Mouse (Mus musculus): ENCODE measurements around the gene Eloa. TPM values are rescaled to one million over a fixed set of nuclear protein-coding genes. Genes with fewer than 3 reads are reported as not detected.

Eloa gene
- polyA plus RNA-seq, 1 experiment = 1.5 TPM

DNA sequence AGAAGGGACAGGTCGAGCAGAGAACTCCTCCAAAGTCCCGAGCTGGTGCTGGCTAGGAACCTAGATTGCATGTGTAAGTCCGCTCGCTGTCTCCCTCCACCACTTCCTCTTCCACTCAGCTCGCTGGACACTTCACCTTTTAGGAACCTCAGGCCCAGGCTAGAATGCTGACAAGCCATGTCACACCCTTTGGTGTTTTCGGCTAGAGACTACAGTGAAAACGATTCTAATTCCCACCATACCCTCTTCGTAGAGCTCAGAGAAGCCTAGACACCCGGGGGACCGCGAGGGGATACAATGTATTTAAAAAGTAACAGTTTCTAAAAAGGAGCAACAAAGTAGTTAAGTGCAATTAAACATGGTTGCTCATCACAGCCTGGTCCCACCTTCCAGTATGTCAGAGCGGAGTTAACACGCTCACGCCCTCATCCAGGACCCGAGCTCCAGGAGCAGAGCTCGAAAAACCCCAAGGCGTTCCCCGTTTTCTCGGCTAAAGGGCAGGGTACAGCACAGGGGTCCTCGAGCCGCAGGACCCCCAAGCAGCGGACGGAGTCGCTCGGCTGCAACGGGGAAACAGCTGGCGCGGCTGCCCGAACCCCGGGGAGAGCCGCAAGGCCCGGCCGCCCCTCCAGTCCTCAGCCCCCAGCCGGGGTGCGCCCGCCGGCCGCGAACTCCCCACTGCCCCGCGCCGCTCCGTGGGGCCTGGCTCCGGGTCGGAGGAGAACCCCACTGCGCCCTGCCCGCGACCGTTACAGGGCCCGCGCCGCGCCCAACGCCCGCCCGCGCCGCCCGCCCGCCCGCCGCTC, 617 bp downstream of the Eloa start:
- H3K36me3 ChIP-seq (ENCODE audit: control insufficient read depth) = peaks cover 33% of the 10 kb centered on the region
- no peaks in the 10 kb centered on the region for H3K27me3 ChIP-seq (ENCODE audit: control insufficient read depth)
- H3K4me1 ChIP-seq (ENCODE audit: control insufficient read depth) = peaks cover 43% of the 10 kb centered on the region
- H3K9me3 ChIP-seq (ENCODE audit: control insufficient read depth, low read length) = no peaks in the 10 kb centered on the region
- TF ChIP-seq TAL1 (IDR thresholded peaks at IDR 0.05; ENCODE audit: low read length) (no peak), GATA1 (IDR thresholded peaks at IDR 0.05; ENCODE audit: low read length) (no peak)
- H3K4me3 ChIP-seq (replicated peaks) = peak overlapping the region; percentile 100

- Histone ChIP-seq H3K36me3 (ENCODE audit: control insufficient read depth) (peaks cover 78% of the 10 kb centered on the region), H3K27me3 (ENCODE audit: control insufficient read depth) (no peaks in the 10 kb centered on the region), H3K4me1 (ENCODE audit: control insufficient read depth) (peaks cover 43% of the 10 kb centered on the region), H3K9me3 (ENCODE audit: control insufficient read depth, low read length) (no peaks in the 10 kb centered on the region), H3K4me3 (replicated peaks) (no peak overlapping the region)
- TF ChIP-seq TAL1 (IDR thresholded peaks at IDR 0.05; ENCODE audit: low read length) (no peak), GATA1 (IDR thresholded peaks at IDR 0.05; ENCODE audit: low read length) (no peak)
Measured at GRCm38 (mm10) chr4:136016059-136016602, 5.4 kb downstream of the Eloa start.

GRCm38 (mm10) chr4:136010586-136010985, 11.0 kb downstream of the Eloa start:
- Histone ChIP-seq H3K36me3 (ENCODE audit: control insufficient read depth) (peaks cover 95% of the 10 kb centered on the region), H3K4me1 (ENCODE audit: control insufficient read depth) (peaks cover 8% of the 10 kb centered on the region), H3K9me3 (ENCODE audit: control insufficient read depth, low read length) (no peaks in the 10 kb centered on the region), H3K27me3 (ENCODE audit: control insufficient read depth) (no peaks in the 10 kb centered on the region), H3K4me3 (replicated peaks) (no peak overlapping the region)
- TF ChIP-seq TAL1 (IDR thresholded peaks at IDR 0.05; ENCODE audit: low read length) = no peak
- no peak for TF ChIP-seq GATA1 (IDR thresholded peaks at IDR 0.05; ENCODE audit: low read length)

DNA sequence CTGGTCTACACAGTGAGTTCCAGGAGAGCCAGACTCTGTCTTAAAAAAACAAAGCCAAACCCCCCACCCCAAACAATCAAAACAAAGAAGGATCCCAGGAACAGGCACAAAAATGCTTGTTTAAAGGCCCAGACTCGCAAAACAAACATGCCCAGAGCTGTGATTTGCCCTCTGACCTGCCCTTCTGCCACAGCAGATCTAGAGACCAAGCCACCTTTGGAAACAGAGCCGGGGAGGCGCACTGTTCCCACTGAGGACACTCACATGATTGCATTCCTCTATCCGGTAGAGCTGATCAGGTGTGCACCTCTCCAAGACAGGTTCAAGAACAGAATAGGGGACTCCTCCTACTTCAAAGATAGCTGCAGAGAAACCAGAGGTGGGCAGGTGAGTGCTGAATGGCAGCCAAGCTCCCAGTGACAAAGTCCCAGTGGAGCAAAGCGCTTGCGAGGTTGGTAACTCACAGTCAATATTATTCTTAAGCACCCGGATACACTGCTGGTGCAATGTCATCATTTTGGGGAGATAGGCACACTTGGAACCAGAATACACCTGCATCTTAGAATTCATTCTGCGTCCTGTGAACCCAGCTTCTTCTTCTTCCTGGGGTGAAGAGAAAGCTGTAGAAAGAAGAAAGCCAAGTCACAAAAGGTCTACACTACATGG, 12.6 kb downstream of the Eloa start:
- Histone ChIP-seq H3K4me3 (replicated peaks) (no peak overlapping the region), H3K9me3 (ENCODE audit: control insufficient read depth, low read length) (no peaks in the 10 kb centered on the region), H3K4me1 (ENCODE audit: control insufficient read depth) (peaks cover 4% of the 10 kb centered on the region), H3K27me3 (ENCODE audit: control insufficient read depth) (no peaks in the 10 kb centered on the region), H3K36me3 (ENCODE audit: control insufficient read depth) (peaks cover 95% of the 10 kb centered on the region)
- TF ChIP-seq GATA1 (IDR thresholded peaks at IDR 0.05; ENCODE audit: low read length) (no peak), TAL1 (IDR thresholded peaks at IDR 0.05; ENCODE audit: low read length) (no peak)

GRCm38 (mm10) chr4:136006821-136007220, 14.7 kb downstream of the Eloa start:
- Histone ChIP-seq H3K36me3 (ENCODE audit: control insufficient read depth) (peaks cover 96% of the 10 kb centered on the region), H3K4me1 (ENCODE audit: control insufficient read depth) (peaks cover 4% of the 10 kb centered on the region), H3K27me3 (ENCODE audit: control insufficient read depth) (no peaks in the 10 kb centered on the region), H3K9me3 (ENCODE audit: control insufficient read depth, low read length) (no peaks in the 10 kb centered on the region), H3K4me3 (replicated peaks) (no peak overlapping the region)
- TF ChIP-seq GATA1 (IDR thresholded peaks at IDR 0.05; ENCODE audit: low read length) (no peak), TAL1 (IDR thresholded peaks at IDR 0.05; ENCODE audit: low read length) (no peak)

DNA sequence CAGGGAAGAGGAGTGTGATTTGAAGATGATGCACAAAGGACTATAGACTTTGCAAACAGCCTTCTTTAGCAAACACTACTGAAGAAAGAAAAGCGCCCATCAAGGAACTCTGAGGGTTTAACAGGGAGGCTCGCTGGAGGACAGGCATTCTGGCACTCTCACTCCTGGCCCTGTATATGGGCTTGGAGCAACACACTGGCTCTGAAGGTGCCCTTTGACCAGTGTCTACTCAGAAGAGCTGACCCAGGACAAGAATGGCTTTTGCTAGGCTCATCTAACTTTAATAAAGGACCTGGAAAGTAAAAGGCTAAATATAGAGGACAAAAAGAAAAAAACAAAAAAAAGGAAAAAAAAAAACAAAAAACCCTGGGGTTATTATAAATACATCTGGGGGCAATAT, 16.6 kb downstream of the Eloa start:
- Histone ChIP-seq H3K27me3 (ENCODE audit: control insufficient read depth) (no peaks in the 10 kb centered on the region), H3K4me1 (ENCODE audit: control insufficient read depth) (no peaks in the 10 kb centered on the region), H3K4me3 (replicated peaks) (no peak overlapping the region), H3K9me3 (ENCODE audit: control insufficient read depth, low read length) (no peaks in the 10 kb centered on the region), H3K36me3 (ENCODE audit: control insufficient read depth) (peaks cover 84% of the 10 kb centered on the region)
- no peak for TF ChIP-seq GATA1 (IDR thresholded peaks at IDR 0.05; ENCODE audit: low read length)
- TF ChIP-seq TAL1 (IDR thresholded peaks at IDR 0.05; ENCODE audit: low read length) = no peak

GRCm38 (mm10) chr4:136004107-136004675, 17.4 kb downstream of the Eloa start:
- Histone ChIP-seq H3K4me1 (ENCODE audit: control insufficient read depth) (no peaks in the 10 kb centered on the region), H3K27me3 (ENCODE audit: control insufficient read depth) (no peaks in the 10 kb centered on the region), H3K9me3 (ENCODE audit: control insufficient read depth, low read length) (no peaks in the 10 kb centered on the region), H3K36me3 (ENCODE audit: control insufficient read depth) (peaks cover 77% of the 10 kb centered on the region), H3K4me3 (replicated peaks) (no peak overlapping the region)
- TF ChIP-seq GATA1 (IDR thresholded peaks at IDR 0.05; ENCODE audit: low read length) = no peak
- no peak for TF ChIP-seq TAL1 (IDR thresholded peaks at IDR 0.05; ENCODE audit: low read length)

GRCm38 (mm10) chr4:135995118-135995517, 26.4 kb downstream of the Eloa start:
- TF ChIP-seq GATA1 (IDR thresholded peaks at IDR 0.05; ENCODE audit: low read length) (no peak), TAL1 (IDR thresholded peaks at IDR 0.05; ENCODE audit: low read length) (no peak)
- H3K4me1 ChIP-seq (ENCODE audit: control insufficient read depth) = peaks cover 11% of the 10 kb centered on the region
- no peak overlapping the region for H3K4me3 ChIP-seq (replicated peaks)
- peaks cover 12% of the 10 kb centered on the region for H3K9me3 ChIP-seq (ENCODE audit: control insufficient read depth, low read length)
- no peaks in the 10 kb centered on the region for H3K36me3 ChIP-seq (ENCODE audit: control insufficient read depth)
- H3K27me3 ChIP-seq (ENCODE audit: control insufficient read depth) = no peaks in the 10 kb centered on the region

DNA sequence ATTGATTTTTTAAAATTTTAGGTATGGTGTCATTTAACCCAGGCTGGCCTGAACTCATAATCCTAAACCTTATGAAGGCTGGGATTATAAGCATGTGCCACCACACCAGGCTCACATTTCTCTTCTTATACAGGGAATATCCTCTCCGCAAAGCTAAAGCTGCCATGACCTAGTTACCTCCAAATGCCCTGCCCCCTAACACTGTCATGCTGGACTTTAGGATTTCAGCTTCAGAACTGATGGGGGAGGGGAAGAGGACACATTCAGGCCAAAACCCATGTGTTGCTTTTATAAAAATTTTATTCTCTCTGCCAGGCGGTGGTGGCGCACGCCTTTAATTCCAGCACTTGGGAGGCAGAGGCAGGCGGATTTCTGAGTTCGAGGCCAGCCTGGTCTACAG, 27.6 kb downstream of the Eloa start:
- Histone ChIP-seq H3K4me3 (replicated peaks) (no peak overlapping the region), H3K27me3 (ENCODE audit: control insufficient read depth) (no peaks in the 10 kb centered on the region), H3K4me1 (ENCODE audit: control insufficient read depth) (peaks cover 13% of the 10 kb centered on the region), H3K36me3 (ENCODE audit: control insufficient read depth) (no peaks in the 10 kb centered on the region), H3K9me3 (ENCODE audit: control insufficient read depth, low read length) (peaks cover 12% of the 10 kb centered on the region)
- TF ChIP-seq GATA1 (IDR thresholded peaks at IDR 0.05; ENCODE audit: low read length) = no peak

All from erythroblast, embryonic 14.5 days (primary cell).